Mouse (Mus musculus) megakaryocyte, embryonic 14.5 days (primary cell): ENCODE measurements around the gene Il1rl1.

Experiments
- FLI1 ChIP-seq: IDR thresholded peaks from 2 replicates; pipeline ENCODE4 v1.6.1; 2012; ENCODE audit warnings: low read length, inconsistent platforms, mixed read lengths
- GATA1 ChIP-seq: IDR thresholded peaks from 3 replicates; pipeline ENCODE4 v1.6.1; 2012; ENCODE audit warnings: mixed read lengths, low read length, inconsistent platforms, borderline replicate concordance

GRCm38 (mm10) chr1:40501546-40502398 lies 72.4 kb downstream of the Il1rl1 start:
- no peak for TF ChIP-seq GATA1
- TF ChIP-seq FLI1: no peak
